Mouse (Mus musculus) cortical plate, adult 2 months (tissue): ENCODE results near the gene Cnot10.

Experiments used
- CTCF ChIP-seq: fragments of 200-500 bp; IDR thresholded peaks from 2 replicates; pipeline ENCODE4 v1.5.1; 2011; ENCODE audit warnings: mild to moderate bottlenecking, control low read depth, low read length; ENCODE audit not compliant: insufficient read depth; ENCODE audit errors: extremely low read depth
- POLR2A ChIP-seq: fragments of 200-500 bp; IDR thresholded peaks from 2 replicates; pipeline ENCODE4 v1.6.1; 2011; ENCODE audit warnings: mild to moderate bottlenecking, low read length, control low read depth; ENCODE audit not compliant: insufficient read depth; ENCODE audit errors: extremely low read depth

DNA sequence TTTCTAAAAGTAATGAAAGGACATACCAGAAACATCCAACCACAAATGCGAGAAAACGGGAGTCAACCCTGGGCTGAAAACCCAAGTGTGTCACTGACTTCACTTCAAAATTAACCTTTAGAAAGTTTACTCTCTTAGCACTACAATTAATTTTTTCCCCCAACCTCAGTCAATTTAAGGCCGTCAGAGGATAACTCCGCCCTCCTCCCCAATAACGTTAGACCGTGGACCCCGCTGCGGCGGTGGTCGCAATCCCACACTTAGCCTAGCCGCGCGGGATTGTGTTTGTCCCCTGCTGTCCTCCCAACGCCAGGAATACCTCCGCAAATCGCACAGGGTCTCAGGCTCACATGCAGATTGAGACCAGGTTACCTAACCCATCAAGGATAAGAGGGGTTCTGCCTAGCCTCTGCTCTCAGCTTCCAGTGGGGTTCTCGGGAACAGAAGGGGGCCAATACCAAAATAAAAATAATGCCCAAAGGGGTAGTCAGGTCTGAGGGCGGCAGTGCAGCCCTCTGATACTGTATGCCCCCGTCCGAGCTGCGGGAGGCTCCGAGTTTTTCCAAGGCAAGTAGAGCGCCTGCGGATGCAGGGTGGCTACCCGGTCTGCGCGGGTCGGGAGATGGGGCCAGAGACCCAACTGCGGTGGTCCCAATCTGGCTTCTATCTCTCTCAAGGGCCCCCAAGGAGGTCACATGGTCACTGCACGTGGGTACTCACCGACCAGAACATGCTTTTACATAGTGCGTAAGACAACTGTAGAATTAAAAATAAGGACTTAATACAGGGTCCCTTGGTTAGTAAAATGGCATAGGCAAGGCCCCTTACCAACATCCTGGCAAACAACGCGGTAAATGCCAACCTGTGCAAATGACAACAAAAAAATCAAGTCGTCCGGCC is 79.0 kb downstream of the Cnot10 start:
- no peak for TF ChIP-seq POLR2A
- TF ChIP-seq CTCF = no peak
